Comparison of ENCODE assay signal across 8 mouse cellular contexts in the genomic region with DNA sequence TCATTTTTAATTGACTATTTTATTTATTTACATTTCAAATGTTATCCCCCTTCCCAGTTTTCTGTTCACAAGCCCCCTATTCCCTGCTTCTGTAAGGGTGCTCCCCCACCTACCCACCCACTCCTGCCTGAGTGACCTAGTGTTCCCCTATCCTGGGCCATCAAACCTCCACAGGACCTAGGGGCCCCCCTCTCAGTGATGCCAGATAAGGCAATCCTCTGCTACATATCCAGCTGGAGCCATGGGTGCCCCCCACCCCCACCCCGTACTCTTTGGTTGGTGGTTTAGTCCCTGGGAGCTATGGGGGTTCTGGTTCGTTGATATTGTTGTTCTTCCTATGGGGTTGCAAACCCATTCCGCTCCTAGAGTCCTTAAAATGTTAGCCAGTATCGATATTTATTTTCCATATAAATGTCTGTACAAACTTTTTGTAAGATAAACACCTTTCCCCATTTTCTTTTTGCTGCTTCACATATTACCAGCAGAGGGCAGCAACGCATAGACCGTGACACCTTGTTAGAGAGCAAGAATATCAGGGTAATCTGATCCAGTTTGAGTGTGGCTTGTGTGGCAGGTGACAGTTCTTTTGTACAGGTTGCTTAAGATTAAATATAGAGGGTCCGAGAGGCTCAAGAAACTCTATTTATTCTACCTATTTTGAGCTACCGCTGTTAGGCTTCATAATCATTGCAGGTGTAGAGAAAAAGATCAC.
DNase-seq lines count a peak whose midpoint lies in the region; ATAC-seq lines count a peak whose summit lies in the region.

No protein-coding gene starts in this region.

- no peaks in the 10 kb centered on the region for H3K36me3 ChIP-seq in hindbrain, embryonic 11.5 days (ENCODE audit: control insufficient read depth, insufficient read depth, low read length)
- no peaks in the 10 kb centered on the region for H3K36me3 ChIP-seq in midbrain, embryonic 13.5 days

- no peak overlapping the region for H3K27ac ChIP-seq in hindbrain, embryonic 11.5 days (ENCODE audit: low read depth, low read length)
- no peak overlapping the region for H3K27ac ChIP-seq in midbrain, embryonic 13.5 days

- H3K4me2 ChIP-seq in hindbrain, embryonic 11.5 days (replicated peaks; ENCODE audit: low read depth, low read length) = no peak overlapping the region
- H3K4me2 ChIP-seq in midbrain, embryonic 13.5 days (replicated peaks) = no peak overlapping the region

- H3K9ac ChIP-seq in hindbrain, embryonic 11.5 days (ENCODE audit: low read depth, low read length) = no peak overlapping the region
- no peak overlapping the region for H3K9ac ChIP-seq in midbrain, embryonic 13.5 days (replicated peaks)

- no peaks in the 10 kb centered on the region for H3K27me3 ChIP-seq in hindbrain, embryonic 11.5 days (ENCODE audit: control insufficient read depth, insufficient read depth, low read length)
- no peaks in the 10 kb centered on the region for H3K27me3 ChIP-seq in midbrain, embryonic 13.5 days

- peak; percentile 10 for DNase-seq in CD4-positive, CD25-positive, alpha-beta regulatory T cell, adult 2 months (ENCODE audit: low read depth, low spot score)
- DNase-seq in ES-CJ7 (ENCODE audit: low read depth, low spot score) = peak; percentile 63
- peak; percentile 64 to 69 for DNase-seq in cerebellum, postnatal 14 days
- peak; percentile 69 for DNase-seq in hindbrain, embryonic 11.5 days (ENCODE audit: low spot score)
- DNase-seq in layer of hippocampus, postnatal 25 days (ENCODE audit: extremely low spot score in 1 of 2, low spot score in 1 of 2) = peak; percentile 8 to 43
- no peak for DNase-seq in spleen, postnatal 4 days (ENCODE audit: low spot score in 2 of 2)

- no peaks in the 10 kb centered on the region for H3K4me1 ChIP-seq in hindbrain, embryonic 11.5 days (replicated peaks; ENCODE audit: control insufficient read depth, insufficient read depth, low read length)
- no peaks in the 10 kb centered on the region for H3K4me1 ChIP-seq in midbrain, embryonic 13.5 days (replicated peaks)

- H3K9me3 ChIP-seq in hindbrain, embryonic 11.5 days (ENCODE audit: control insufficient read depth, low read length) = no peaks in the 10 kb centered on the region
- H3K9me3 ChIP-seq in midbrain, embryonic 13.5 days = no peaks in the 10 kb centered on the region

- 30% methylated on average over 8 of the region's 8 CpGs for WGBS in hindbrain, embryonic 11.5 days
- WGBS in midbrain, embryonic 13.5 days = 31% methylated on average over 8 of the region's 8 CpGs

- ATAC-seq in CD4-positive, CD25-positive, alpha-beta regulatory T cell, adult 4 months = no peak
- ATAC-seq in hindbrain, embryonic 11.5 days (ENCODE audit: low FRiP score) = peak; percentile 74
- peak; percentile 77 for ATAC-seq in midbrain, embryonic 13.5 days

- no peak overlapping the region for H3K4me3 ChIP-seq in hindbrain, embryonic 11.5 days (ENCODE audit: low read depth, low read length)
- H3K4me3 ChIP-seq in midbrain, embryonic 13.5 days (replicated peaks) = no peak overlapping the region

Comparison
In these comparisons a context has a peak if more than half of its experiments do, and no peak if none do; other contexts are left out.
1. DNase-seq: peak in CD4-positive, CD25-positive, alpha-beta regulatory T cell, adult 2 months (single experiment), ES-CJ7 (single experiment), cerebellum, postnatal 14 days (2 of 2), hindbrain, embryonic 11.5 days (single experiment) and layer of hippocampus, postnatal 25 days (2 of 2); none in spleen, postnatal 4 days (0 of 2).